Comparison of ENCODE assay signal across 19 mouse cellular contexts in genomic region chr16:20990524-20990923, GRCm38 (mm10).
"Had no signal": no experiment of that assay in that cellular context is flagged by ENCODE, and none has a peak within 500 bp of the region (broad histone marks: within the 10 kb centered on the region; RNA-seq: fewer than 3 reads in every experiment).

No protein-coding gene starts in this region.

- H3K27ac ChIP-seq: midbrain, embryonic 10.5 days; midbrain, embryonic 12.5 days; neural tube, embryonic 13.5 days; neural tube, embryonic 15.5 days had no signal

- H3K9me3 ChIP-seq: midbrain, embryonic 10.5 days; neural tube, embryonic 15.5 days had no signal

- H3K4me2 ChIP-seq: lung, embryonic 14.5 days; midbrain, embryonic 12.5 days; neural tube, embryonic 13.5 days; neural tube, embryonic 15.5 days had no signal

- H3K4me3 ChIP-seq: midbrain, embryonic 10.5 days; midbrain, embryonic 12.5 days; myocyte; neural tube, embryonic 13.5 days; neural tube, embryonic 15.5 days had no signal

- ATAC-seq: midbrain, embryonic 16.5 days had no signal

- DNase-seq: lung, adult 18-20 months; lung, embryonic 14.5 days; lung, postnatal 10 days; lung, postnatal 4 days; midbrain, embryonic 14.5 days; retina, postnatal 1 day; right cerebral cortex, adult 18-20 months; right cerebral cortex, postnatal 25 days; right cerebral cortex, postnatal 4 days; spleen, adult 18-20 months; thymus, adult 18-20 months; thymus, postnatal 14 days; thymus, postnatal 36 days had no signal

- H3K4me1 ChIP-seq: midbrain, embryonic 10.5 days; midbrain, embryonic 12.5 days; neural tube, embryonic 13.5 days; neural tube, embryonic 15.5 days had no signal

- H3K27me3 ChIP-seq: midbrain, embryonic 12.5 days; neural tube, embryonic 13.5 days; neural tube, embryonic 15.5 days had no signal

- H3K36me3 ChIP-seq: midbrain, embryonic 10.5 days; midbrain, embryonic 12.5 days; neural tube, embryonic 13.5 days; neural tube, embryonic 15.5 days had no signal

- H3K9ac ChIP-seq: lung, embryonic 14.5 days; midbrain, embryonic 12.5 days; neural tube, embryonic 13.5 days; neural tube, embryonic 15.5 days had no signal
